Mouse (Mus musculus) CD4-positive, CD25-positive, alpha-beta regulatory T cell, adult 2 months (primary cell): ENCODE results near the gene Tmem185a.
"Not testable (repeated sequence)": the region's sequence is repeated elsewhere in the genome, so short reads cannot be mapped to it uniquely, and the experiment has no call there.

Experiments
- DNase-seq: peaks from one replicate; pipeline ENCODE4 v3.0.0-alpha.2; 2012; ENCODE audit warnings: low read depth, low spot score

Gene Tmem185a

GRCm38 (mm10) chrX:70476792-70477776 lies at the start of gene Tmem185a:
Gene Tmem185a (minus strand): TSS chrX:70477180.
- peak; percentile 91 for DNase-seq

- not testable (repeated sequence) for DNase-seq
Observed at GRCm38 (mm10) chrX:70514413-70514812, 37.4 kb upstream of the Tmem185a start.

- not testable (repeated sequence) for DNase-seq
Observed at GRCm38 (mm10) chrX:70487328-70487727, 10.3 kb upstream of the Tmem185a start.

GRCm38 (mm10) chrX:70482154-70482553 lies 5.2 kb upstream of the Tmem185a start:
- DNase-seq, result no peak

GRCm38 (mm10) chrX:70478701-70479100 lies 1.7 kb upstream of the Tmem185a start:
- no peak for DNase-seq

GRCm38 (mm10) chrX:70475215-70475765 lies 1.7 kb downstream of the Tmem185a start:
- no peak for DNase-seq

GRCm38 (mm10) chrX:70466897-70467296 lies 10.1 kb downstream of the Tmem185a start:
- DNase-seq, result no peak

GRCm38 (mm10) chrX:70465489-70465888 lies 11.5 kb downstream of the Tmem185a start:
- no peak for DNase-seq

GRCm38 (mm10) chrX:70463621-70464020 lies 13.4 kb downstream of the Tmem185a start:
- DNase-seq, result no peak

GRCm38 (mm10) chrX:70452359-70452758 lies 24.6 kb downstream of the Tmem185a start:
- DNase-seq, result not testable (repeated sequence)

GRCm38 (mm10) chrX:70425473-70425872 lies 51.5 kb downstream of the Tmem185a start:
- DNase-seq, result not testable (repeated sequence)
